In genomic region chr2:46669517-46670291, GRCm38 (mm10) we compare ENCODE assay signal across 14 mouse cellular contexts.
DNase-seq lines count a peak whose midpoint lies in the region; ATAC-seq lines count a peak whose summit lies in the region.
"Had no signal": no experiment of that assay in that cellular context is flagged by ENCODE, and none has a peak within 500 bp of the region (broad histone marks: within the 10 kb centered on the region; RNA-seq: fewer than 3 reads in every experiment).

No protein-coding gene starts in this region.

- H3K36me3 ChIP-seq in hindbrain, embryonic 11.5 days (ENCODE audit: control insufficient read depth, insufficient read depth, low read length): no peaks in the 10 kb centered on the region
- H3K36me3 ChIP-seq in midbrain, embryonic 12.5 days: no peaks in the 10 kb centered on the region
- H3K36me3 ChIP-seq: embryonic facial prominence, embryonic 15.5 days had no signal

- no peak overlapping the region for H3K9ac ChIP-seq in hindbrain, embryonic 11.5 days (ENCODE audit: low read depth, low read length)
- no peak overlapping the region for H3K9ac ChIP-seq in midbrain, embryonic 12.5 days (replicated peaks)
- H3K9ac ChIP-seq: embryonic facial prominence, embryonic 15.5 days; forebrain, embryonic 13.5 days had no signal

- 0 out of 2 replicates have a peak, but pooled peaks cover under 1% of the 10 kb centered on the region for H3K4me1 ChIP-seq in hindbrain, embryonic 11.5 days (replicated peaks; ENCODE audit: control insufficient read depth, insufficient read depth, low read length)
- H3K4me1 ChIP-seq in midbrain, embryonic 12.5 days: peaks cover 12% of the 10 kb centered on the region

- 0 out of 2 replicates have a peak overlapping the region, but pooled peaks have one; percentile 24 for H3K27ac ChIP-seq in hindbrain, embryonic 11.5 days (ENCODE audit: low read depth, low read length)
- H3K27ac ChIP-seq in midbrain, embryonic 12.5 days (replicated peaks): peak overlapping the region; percentile 60
- H3K27ac ChIP-seq: embryonic facial prominence, embryonic 15.5 days; forebrain, embryonic 13.5 days had no signal

- no peaks in the 10 kb centered on the region for H3K9me3 ChIP-seq in hindbrain, embryonic 11.5 days (ENCODE audit: control insufficient read depth, low read length)
- H3K9me3 ChIP-seq in midbrain, embryonic 12.5 days: no peaks in the 10 kb centered on the region
- H3K9me3 ChIP-seq: embryonic facial prominence, embryonic 15.5 days; forebrain, embryonic 13.5 days had no signal

- H3K27me3 ChIP-seq in hindbrain, embryonic 11.5 days (ENCODE audit: control insufficient read depth, insufficient read depth, low read length): no peaks in the 10 kb centered on the region
- no peaks in the 10 kb centered on the region for H3K27me3 ChIP-seq in midbrain, embryonic 12.5 days
- H3K27me3 ChIP-seq: embryonic facial prominence, embryonic 15.5 days; forebrain, embryonic 13.5 days had no signal

- H3K4me2 ChIP-seq in hindbrain, embryonic 11.5 days (replicated peaks; ENCODE audit: low read depth, low read length): no peak overlapping the region
- H3K4me2 ChIP-seq in midbrain, embryonic 12.5 days (replicated peaks): 0 out of 2 replicates have a peak overlapping the region, but pooled peaks have one; percentile 5
- H3K4me2 ChIP-seq: embryonic facial prominence, embryonic 15.5 days; forebrain, embryonic 13.5 days; heart, embryonic 11.5 days had no signal

- H3K4me3 ChIP-seq in hindbrain, embryonic 11.5 days (ENCODE audit: low read depth, low read length): no peak overlapping the region
- H3K4me3 ChIP-seq in midbrain, embryonic 12.5 days: no peak overlapping the region
- H3K4me3 ChIP-seq: embryonic facial prominence, embryonic 15.5 days; forebrain, embryonic 13.5 days had no signal

- peak; percentile 22 for DNase-seq in kidney, postnatal 10 days
- no peak for DNase-seq in kidney, adult 18-20 months
- peak; percentile 1 for DNase-seq in adipocyte (ENCODE audit: low spot score)
- DNase-seq in hindbrain, embryonic 11.5 days (ENCODE audit: low spot score): peak; percentile 49
- DNase-seq in c-Kit-positive CD71-positive TER-119-positive erythroid progenitor cells, embryonic 14.5 days (ENCODE audit: low spot score): no peak
- DNase-seq in cerebellum, postnatal 4 days (ENCODE audit: low spot score in 2 of 2): no peak
- DNase-seq in adrenal gland, postnatal 14 days: no peak
- DNase-seq: cerebellum, adult 9-10 months; heart, postnatal 36 days; thymus, postnatal 4 days had no signal

- ATAC-seq in hindbrain, embryonic 11.5 days (ENCODE audit: low FRiP score): peak; percentile 85
- ATAC-seq in midbrain, embryonic 12.5 days (ENCODE audit: low FRiP score, low read depth): peak; percentile 84
- ATAC-seq: forebrain, embryonic 13.5 days had no signal

- WGBS in hindbrain, embryonic 11.5 days: 27% methylated on average over 13 of the region's 13 CpGs
- 53% methylated on average over 13 of the region's 13 CpGs for WGBS in midbrain, embryonic 12.5 days

Comparison
In these comparisons a context has a peak if more than half of its experiments do, and no peak if none do; other contexts are left out.
1. DNase-seq: peak in kidney, postnatal 10 days (single experiment), adipocyte (single experiment) and hindbrain, embryonic 11.5 days (single experiment); none in kidney, adult 18-20 months (single experiment), c-Kit-positive CD71-positive TER-119-positive erythroid progenitor cells, embryonic 14.5 days (single experiment), cerebellum, postnatal 4 days (0 of 2) and adrenal gland, postnatal 14 days (single experiment).